ENCODE assay signal across 28 mouse cellular contexts in genomic region chr1:40031626-40032025, GRCm38 (mm10). TPM values are rescaled to one million over a fixed set of nuclear protein-coding genes. Genes with fewer than 3 reads are reported as not detected.
DNase-seq lines count a peak whose midpoint lies in the region; ATAC-seq and TF ChIP-seq lines count a peak whose summit lies in the region.
"Had no signal": no experiment of that assay in that cellular context is flagged by ENCODE, and none has a peak within 500 bp of the region (broad histone marks: within the 10 kb centered on the region; RNA-seq: fewer than 3 reads in every experiment).

No protein-coding gene starts in this region.

- no peaks in the 10 kb centered on the region for H3K4me1 ChIP-seq in limb, embryonic 13.5 days
- no peaks in the 10 kb centered on the region for H3K4me1 ChIP-seq in limb, embryonic 10.5 days
- H3K4me1 ChIP-seq: forebrain, embryonic 10.5 days; forebrain, embryonic 12.5 days had no signal

- H3K4me3 ChIP-seq in limb, embryonic 13.5 days: no peak overlapping the region
- H3K4me3 ChIP-seq in limb, embryonic 10.5 days: no peak overlapping the region
- no peak overlapping the region for H3K4me3 ChIP-seq in myocyte
- H3K4me3 ChIP-seq: embryonic facial prominence, embryonic 13.5 days; embryonic facial prominence, embryonic 15.5 days; erythroblast, embryonic 14.5 days; forebrain, embryonic 10.5 days; forebrain, embryonic 12.5 days had no signal

- peak; percentile 70 for DNase-seq in heart, adult 11 months
- DNase-seq in heart, postnatal 25 days (ENCODE audit: low spot score): no peak
- no peak for DNase-seq in limb, embryonic 10.5 days (ENCODE audit: low spot score)
- no peak for DNase-seq in cerebellum, adult 11-12 months
- DNase-seq: adrenal gland, adult 8-10 months; adrenal gland, postnatal 14 days; adrenal gland, postnatal 36 days; B cell, adult 2 months; cerebellum, adult 18-20 months; cerebellum, adult 8-10 months; cerebellum, adult 9-11 months; cerebellum, postnatal 36 days; embryo, embryonic 11 days had no signal

- H3K4me2 ChIP-seq in limb, embryonic 13.5 days (replicated peaks): no peak overlapping the region
- no peak overlapping the region for H3K4me2 ChIP-seq in myocyte (ENCODE audit: low read depth)
- H3K4me2 ChIP-seq: embryonic facial prominence, embryonic 13.5 days; embryonic facial prominence, embryonic 15.5 days; forebrain, embryonic 12.5 days had no signal

- H3ac ChIP-seq in myocyte (ENCODE audit: control insufficient read depth, insufficient read length): no peak overlapping the region

- no peaks in the 10 kb centered on the region for H3K9me3 ChIP-seq in limb, embryonic 13.5 days
- H3K9me3 ChIP-seq in limb, embryonic 10.5 days (replicated peaks): no peaks in the 10 kb centered on the region
- H3K9me3 ChIP-seq: embryonic facial prominence, embryonic 13.5 days; embryonic facial prominence, embryonic 15.5 days; forebrain, embryonic 10.5 days; forebrain, embryonic 12.5 days; G1E had no signal

- peak overlapping the region; percentile 10; the same call in 1 of the 2 replicates for H3K27ac ChIP-seq in limb, embryonic 13.5 days
- no peak overlapping the region for H3K27ac ChIP-seq in limb, embryonic 10.5 days
- H3K27ac ChIP-seq: embryonic facial prominence, embryonic 13.5 days; embryonic facial prominence, embryonic 15.5 days; forebrain, embryonic 10.5 days; forebrain, embryonic 12.5 days had no signal

- intact Hi-C loops in heart, postnatal 25 days (cut with DNase I): no loop called here

- no peak overlapping the region for H3K9ac ChIP-seq in limb, embryonic 13.5 days
- H3K9ac ChIP-seq: embryonic facial prominence, embryonic 13.5 days; embryonic facial prominence, embryonic 15.5 days; forebrain, embryonic 12.5 days had no signal

- ATAC-seq in limb, embryonic 13.5 days (ENCODE audit: low FRiP score, low read depth): no peak
- ATAC-seq: activated CD4-positive, CD25-positive, alpha-beta regulatory T cell, adult 4 months; CD4-positive, CD25-positive, alpha-beta regulatory T cell, adult 4 months; forebrain, embryonic 14.5 days; forebrain, embryonic 16.5 days; Patski had no signal

- H3K36me3 ChIP-seq in limb, embryonic 13.5 days: peaks cover 18% of the 10 kb centered on the region
- H3K36me3 ChIP-seq in limb, embryonic 10.5 days: peaks cover 21% of the 10 kb centered on the region
- peaks cover 4% of the 10 kb centered on the region for H3K36me3 ChIP-seq in myocyte (ENCODE audit: control insufficient read depth, insufficient read depth)
- H3K36me3 ChIP-seq: G1E had no signal

- 86% methylated on average over 2 of the region's 2 CpGs for WGBS in limb, embryonic 13.5 days
- 88% methylated on average over 2 of the region's 2 CpGs for WGBS in limb, embryonic 10.5 days

- TF ChIP-seq POLR2A in myocyte (IDR thresholded peaks at IDR 0.05; ENCODE audit: insufficient read length, low read depth): no peak

- H3K27me3 ChIP-seq in limb, embryonic 13.5 days: no peaks in the 10 kb centered on the region
- H3K27me3 ChIP-seq in limb, embryonic 10.5 days (ENCODE audit: low read depth, poor library complexity, severe bottlenecking): no peaks in the 10 kb centered on the region
- no peaks in the 10 kb centered on the region for H3K27me3 ChIP-seq in myocyte (ENCODE audit: control insufficient read depth, insufficient read depth, insufficient read length)
- H3K27me3 ChIP-seq: CH12.LX; embryonic facial prominence, embryonic 13.5 days; embryonic facial prominence, embryonic 15.5 days; forebrain, embryonic 12.5 days; Patski had no signal

- no peaks in the 10 kb centered on the region for H3K79me2 ChIP-seq in myocyte (ENCODE audit: control insufficient read depth, insufficient read depth)

TF ChIP-seq in myocyte, 11 proteins besides CTCF, POLR2A, EP300 and RAD21:
- no peak for TF ChIP-seq REST (IDR thresholded peaks at IDR 0.05; ENCODE audit: insufficient read depth, insufficient read length)
- TF ChIP-seq SRF (IDR thresholded peaks at IDR 0.05; ENCODE audit: control insufficient read depth, insufficient read length, low read depth): no peak
- TF ChIP-seq CEBPB (IDR thresholded peaks at IDR 0.05; ENCODE audit: insufficient read depth, poor library complexity, severe bottlenecking): no peak
- TF ChIP-seq POLR2AphosphoS2 (IDR thresholded peaks at IDR 0.05; ENCODE audit: insufficient read length, low read depth): peak; percentile 52
- no peak for TF ChIP-seq MAX (IDR thresholded peaks at IDR 0.05; ENCODE audit: low read depth)

RNA-seq across cellular contexts. Expression of gene Il1r2, which starts 42.3 kb away (rescaled TPM):
- total RNA-seq in heart, postnatal 25 days (2021): not detected
- 1.6 and 1.9 TPM in 2 replicates for polyA plus RNA-seq in limb, embryonic 13.5 days (2015; fragmentation: Nextera tagmentation; extraction: Ambion mirVana)
- 0.41 and 0.54 TPM in 2 replicates for polyA plus RNA-seq in limb, embryonic 10.5 days (2016; fragmentation: Nextera tagmentation; extraction: Ambion mirVana)
- 0.10 TPM for polyA plus RNA-seq in myocyte (2012; fragmentation: generic; extraction: Trizol)
- total RNA-seq: common myeloid progenitor, adult 5-6 weeks had no signal
- polyA plus RNA-seq: erythroblast, embryonic 14.5 days; G1E had no signal
